ENCODE assay signal across 11 mouse cellular contexts in genomic region chr4:59681383-59681782, GRCm38 (mm10).
"Had no signal": no experiment of that assay in that cellular context is flagged by ENCODE, and none has a peak within 500 bp of the region (broad histone marks: within the 10 kb centered on the region; RNA-seq: fewer than 3 reads in every experiment).

No protein-coding gene starts in this region.

- H3K9me3 ChIP-seq: limb, embryonic 15.5 days; midbrain, embryonic 13.5 days had no signal

- H3K4me1 ChIP-seq: limb, embryonic 15.5 days had no signal

- H3K27ac ChIP-seq: left cerebral cortex, adult 2 months; limb, embryonic 15.5 days; macrophage; midbrain, embryonic 13.5 days; stomach, postnatal 0 days had no signal

- H3K9ac ChIP-seq: limb, embryonic 15.5 days; lung, embryonic 14.5 days; midbrain, embryonic 13.5 days had no signal

- DNase-seq: kidney, adult 18-20 months; kidney, postnatal 14 days; lung, embryonic 14.5 days; lung, postnatal 10 days; right cerebral cortex, postnatal 14 days; thymus, postnatal 4 days had no signal

- ATAC-seq: midbrain, embryonic 13.5 days had no signal

- H3K4me3 ChIP-seq: left cerebral cortex, adult 2 months; limb, embryonic 15.5 days; midbrain, embryonic 13.5 days had no signal

- H3K36me3 ChIP-seq: limb, embryonic 15.5 days; midbrain, embryonic 13.5 days had no signal

- H3K27me3 ChIP-seq: limb, embryonic 15.5 days; midbrain, embryonic 13.5 days had no signal

- H3K4me2 ChIP-seq: limb, embryonic 15.5 days; lung, embryonic 14.5 days; midbrain, embryonic 13.5 days had no signal
